Mouse (Mus musculus): ENCODE measurements around the gene Ippk.

- TF ChIP-seq POLR2A (IDR thresholded peaks at IDR 0.05; ENCODE audit: extremely low read depth, insufficient read depth, low read length) (no peak), CTCF (IDR thresholded peaks at IDR 0.05; ENCODE audit: low read depth, low read length) (no peak)
Observed at GRCm38 (mm10) chr13:49479399-49479798, 58.4 kb downstream of the Ippk start.

Measured in liver, adult 2 months (tissue).